Comparison of ENCODE assay signal across 22 mouse cellular contexts in genomic region chr7:72222532-72222931, GRCm38 (mm10).
DNase-seq lines count a peak whose midpoint lies in the region; ATAC-seq and TF ChIP-seq lines count a peak whose summit lies in the region.
"Had no signal": no experiment of that assay in that cellular context is flagged by ENCODE, and none has a peak within 500 bp of the region (broad histone marks: within the 10 kb centered on the region; RNA-seq: fewer than 3 reads in every experiment).

No protein-coding gene starts in this region.

- H3K27ac ChIP-seq in forebrain, postnatal 0 days (ENCODE audit: low read depth, low read length) = no peak overlapping the region
- H3K27ac ChIP-seq in forebrain, embryonic 13.5 days = no peak overlapping the region
- peak overlapping the region; percentile 73 for H3K27ac ChIP-seq in kidney, embryonic 15.5 days
- no peak overlapping the region for H3K27ac ChIP-seq in lung, postnatal 0 days (ENCODE audit: low read length)
- no peak overlapping the region for H3K27ac ChIP-seq in midbrain, embryonic 14.5 days (replicated peaks; ENCODE audit: low read depth, low read length)
- H3K27ac ChIP-seq: embryonic facial prominence, embryonic 12.5 days; forebrain, embryonic 12.5 days; gastrocnemius, adult 2 months; liver, embryonic 12.5 days; midbrain, embryonic 12.5 days had no signal

- 86% methylated on average over 8 of the region's 8 CpGs for WGBS in forebrain, postnatal 0 days
- WGBS in forebrain, embryonic 13.5 days = 88% methylated on average over 8 of the region's 8 CpGs
- WGBS in kidney, embryonic 15.5 days = 59% methylated on average over 8 of the region's 8 CpGs
- 77% methylated on average over 8 of the region's 8 CpGs for WGBS in lung, postnatal 0 days
- WGBS in midbrain, embryonic 14.5 days = 77% methylated on average over 8 of the region's 8 CpGs

- H3K27me3 ChIP-seq in forebrain, postnatal 0 days (ENCODE audit: insufficient read depth, low read length) = no peaks in the 10 kb centered on the region
- no peaks in the 10 kb centered on the region for H3K27me3 ChIP-seq in forebrain, embryonic 13.5 days
- no peaks in the 10 kb centered on the region for H3K27me3 ChIP-seq in kidney, embryonic 15.5 days
- no peaks in the 10 kb centered on the region for H3K27me3 ChIP-seq in lung, postnatal 0 days (replicated peaks; ENCODE audit: insufficient read depth, low read length)
- 0 out of 2 replicates have a peak, but pooled peaks cover 3% of the 10 kb centered on the region for H3K27me3 ChIP-seq in midbrain, embryonic 14.5 days (ENCODE audit: control insufficient read depth, insufficient read depth, low read length)
- H3K27me3 ChIP-seq: embryonic facial prominence, embryonic 12.5 days; forebrain, embryonic 12.5 days; heart, embryonic 12.5 days; liver, embryonic 12.5 days had no signal

- peak; percentile 25 for DNase-seq in forebrain, postnatal 0 days
- no peak for DNase-seq in kidney, postnatal 25 days
- no peak for DNase-seq in lung, postnatal 0 days (ENCODE audit: low spot score)
- no peak for DNase-seq in lung, postnatal 14 days
- peak; percentile 44 for DNase-seq in midbrain, embryonic 14.5 days
- DNase-seq in cerebellum, adult 9-10 months = no peak
- DNase-seq: adrenal gland, postnatal 25 days; cerebellum, adult 9-11 months; gastrocnemius, adult 2 months; heart, postnatal 14 days; kidney, adult 8-10 months; lung, adult 18-20 months; thymus, adult 2 months; thymus, postnatal 4 days had no signal

- H3K4me1 ChIP-seq in forebrain, postnatal 0 days (ENCODE audit: insufficient read depth) = no peaks in the 10 kb centered on the region
- H3K4me1 ChIP-seq in forebrain, embryonic 13.5 days = no peaks in the 10 kb centered on the region
- peaks cover 11% of the 10 kb centered on the region for H3K4me1 ChIP-seq in kidney, embryonic 15.5 days
- no peaks in the 10 kb centered on the region for H3K4me1 ChIP-seq in lung, postnatal 0 days (ENCODE audit: insufficient read depth, low read depth, low read length)
- H3K4me1 ChIP-seq in midbrain, embryonic 14.5 days (ENCODE audit: control insufficient read depth, insufficient read depth, low read length) = no peaks in the 10 kb centered on the region
- H3K4me1 ChIP-seq: embryonic facial prominence, embryonic 12.5 days; forebrain, embryonic 12.5 days; liver, embryonic 12.5 days; midbrain, embryonic 12.5 days had no signal

- TF ChIP-seq CTCF in forebrain, postnatal 0 days (IDR thresholded peaks at IDR 0.05; ENCODE audit: low read depth) = 0 out of 2 replicates have a peak, but pooled peaks have one; percentile 14
- TF ChIP-seq CTCF in lung, postnatal 0 days (IDR thresholded peaks at IDR 0.05) = peak; percentile 27; the same call in 1 of the 2 replicates

- no peak overlapping the region for H3K4me3 ChIP-seq in forebrain, postnatal 0 days (ENCODE audit: low read depth, low read length)
- H3K4me3 ChIP-seq in forebrain, embryonic 13.5 days = no peak overlapping the region
- no peak overlapping the region for H3K4me3 ChIP-seq in kidney, embryonic 15.5 days (replicated peaks)
- H3K4me3 ChIP-seq in lung, postnatal 0 days (ENCODE audit: low read depth, low read length) = no peak overlapping the region
- no peak overlapping the region for H3K4me3 ChIP-seq in midbrain, embryonic 14.5 days (replicated peaks; ENCODE audit: low read depth, low read length)
- H3K4me3 ChIP-seq: embryonic facial prominence, embryonic 12.5 days; erythroblast, embryonic 14.5 days; forebrain, embryonic 12.5 days; gastrocnemius, adult 2 months; heart, embryonic 12.5 days; liver, embryonic 12.5 days; midbrain, embryonic 12.5 days had no signal

- no peak overlapping the region for H3K9ac ChIP-seq in forebrain, postnatal 0 days
- no peak overlapping the region for H3K9ac ChIP-seq in forebrain, embryonic 13.5 days
- H3K9ac ChIP-seq in kidney, embryonic 15.5 days = no peak overlapping the region
- no peak overlapping the region for H3K9ac ChIP-seq in lung, postnatal 0 days (replicated peaks; ENCODE audit: low read depth)
- no peak overlapping the region for H3K9ac ChIP-seq in midbrain, embryonic 14.5 days (replicated peaks; ENCODE audit: low read length)
- H3K9ac ChIP-seq: embryonic facial prominence, embryonic 12.5 days; forebrain, embryonic 12.5 days; heart, embryonic 12.5 days; liver, embryonic 12.5 days; midbrain, embryonic 12.5 days had no signal

- no peaks in the 10 kb centered on the region for H3K36me3 ChIP-seq in forebrain, postnatal 0 days (ENCODE audit: insufficient read depth)
- H3K36me3 ChIP-seq in forebrain, embryonic 13.5 days (ENCODE audit: poor library complexity, severe bottlenecking) = no peaks in the 10 kb centered on the region
- H3K36me3 ChIP-seq in kidney, embryonic 15.5 days = no peaks in the 10 kb centered on the region
- H3K36me3 ChIP-seq in lung, postnatal 0 days (ENCODE audit: insufficient read depth, low read length) = no peaks in the 10 kb centered on the region
- H3K36me3 ChIP-seq in midbrain, embryonic 14.5 days (ENCODE audit: control insufficient read depth, insufficient read depth, low read length) = no peaks in the 10 kb centered on the region
- H3K36me3 ChIP-seq: embryonic facial prominence, embryonic 12.5 days; forebrain, embryonic 12.5 days; heart, embryonic 12.5 days; liver, embryonic 12.5 days; midbrain, embryonic 12.5 days had no signal

- no peak for ATAC-seq in forebrain, postnatal 0 days
- ATAC-seq in forebrain, embryonic 13.5 days = no peak
- no peak for ATAC-seq in kidney, embryonic 15.5 days (replicated peaks; ENCODE audit: low FRiP score)
- ATAC-seq in lung, postnatal 0 days = no peak
- no peak for ATAC-seq in midbrain, embryonic 14.5 days (ENCODE audit: low FRiP score, low TSS enrichment)
- ATAC-seq: liver, embryonic 12.5 days had no signal

- H3K4me2 ChIP-seq in forebrain, postnatal 0 days (ENCODE audit: low read depth) = no peak overlapping the region
- no peak overlapping the region for H3K4me2 ChIP-seq in forebrain, embryonic 13.5 days
- 0 out of 2 replicates have a peak overlapping the region, but pooled peaks have one; percentile 15 for H3K4me2 ChIP-seq in kidney, embryonic 15.5 days
- H3K4me2 ChIP-seq in lung, postnatal 0 days (replicated peaks; ENCODE audit: low read depth, low read length) = no peak overlapping the region
- H3K4me2 ChIP-seq in midbrain, embryonic 14.5 days (ENCODE audit: low read length) = no peak overlapping the region
- H3K4me2 ChIP-seq: embryonic facial prominence, embryonic 12.5 days; forebrain, embryonic 12.5 days; heart, embryonic 12.5 days; liver, embryonic 12.5 days; midbrain, embryonic 12.5 days had no signal

- no peak for TF ChIP-seq EP300 in lung, postnatal 0 days (IDR thresholded peaks at IDR 0.05)

- H3K9me3 ChIP-seq in forebrain, postnatal 0 days (ENCODE audit: low read length) = no peaks in the 10 kb centered on the region
- no peaks in the 10 kb centered on the region for H3K9me3 ChIP-seq in forebrain, embryonic 13.5 days (replicated peaks)
- no peaks in the 10 kb centered on the region for H3K9me3 ChIP-seq in kidney, embryonic 15.5 days (replicated peaks)
- H3K9me3 ChIP-seq in lung, postnatal 0 days (ENCODE audit: low read length) = no peaks in the 10 kb centered on the region
- no peaks in the 10 kb centered on the region for H3K9me3 ChIP-seq in midbrain, embryonic 14.5 days (ENCODE audit: control insufficient read depth, low read length)
- H3K9me3 ChIP-seq: embryonic facial prominence, embryonic 12.5 days; forebrain, embryonic 12.5 days; heart, embryonic 12.5 days; liver, embryonic 12.5 days; midbrain, embryonic 12.5 days had no signal

Comparison
In these comparisons a context has a peak if more than half of its experiments do, and no peak if none do; other contexts are left out.
1. DNase-seq: peak in forebrain, postnatal 0 days (single experiment) and midbrain, embryonic 14.5 days (single experiment); none in kidney, postnatal 25 days (0 of 2), lung, postnatal 0 days (single experiment), lung, postnatal 14 days (single experiment) and cerebellum, adult 9-10 months (single experiment).